Mouse (Mus musculus): ENCODE measurements around the gene Rfx4. TPM values are rescaled to one million over a fixed set of nuclear protein-coding genes. Genes with fewer than 3 reads are reported as not detected.

Rfx4 gene
- polyA plus RNA-seq, 1 experiment, result not detected

GRCm38 (mm10) chr10:84855466-84855865, 99.6 kb downstream of the Rfx4 start:
- 80% methylated on average over 11 of the region's 11 CpGs for WGBS
- no peak for DNase-seq (ENCODE audit: low read depth, low spot score)

- DNase-seq (ENCODE audit: low read depth, low spot score), result no peak
- 67% methylated on average over 8 of the region's 8 CpGs for WGBS
Measured at GRCm38 (mm10) chr10:84858371-84858770, 102.5 kb downstream of the Rfx4 start.

DNA sequence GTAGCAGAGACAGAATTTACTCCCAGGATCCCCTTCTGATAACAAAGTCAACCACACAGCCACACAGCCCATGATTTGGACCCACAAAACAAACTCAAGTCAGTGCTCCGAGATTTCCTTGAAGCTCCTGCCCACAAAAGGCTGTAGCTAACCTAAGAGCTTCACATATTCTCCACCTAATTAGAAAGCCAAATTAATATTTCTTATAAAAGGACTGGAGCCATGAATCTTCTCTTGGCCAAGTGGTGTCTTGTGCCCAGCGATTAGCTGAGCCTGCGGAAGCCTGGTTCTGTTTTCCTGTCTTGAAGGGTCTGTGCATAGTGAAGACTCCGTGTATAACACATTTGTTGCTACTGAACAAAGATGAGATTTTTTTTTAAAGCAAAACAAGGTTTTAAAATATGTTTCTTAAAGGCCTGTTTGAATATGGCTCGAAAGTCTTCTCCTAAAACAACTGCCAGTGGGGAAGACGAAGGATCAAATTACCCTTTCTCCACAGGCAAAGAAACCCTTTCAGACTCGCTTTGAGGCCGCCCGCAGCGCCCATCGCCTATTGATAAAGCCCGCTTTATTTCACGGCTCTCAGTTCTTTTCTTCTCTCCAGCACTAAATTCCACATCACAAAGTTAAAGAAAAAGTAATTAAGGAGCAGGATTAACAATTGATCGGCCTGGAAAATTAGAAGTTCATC, 103.1 kb downstream of the Rfx4 start:
- 77% methylated on average over 14 of the region's 14 CpGs for WGBS
- no peak for DNase-seq (ENCODE audit: low read depth, low spot score)

- WGBS, result 68% methylated on average over 13 of the region's 13 CpGs
- DNase-seq (ENCODE audit: low read depth, low spot score), result no peak
Measured at GRCm38 (mm10) chr10:84859556-84860380, 103.9 kb downstream of the Rfx4 start.

GRCm38 (mm10) chr10:84863488-84863887, 107.6 kb downstream of the Rfx4 start:
- DNase-seq (ENCODE audit: low read depth, low spot score), result no peak
- WGBS, result 92% methylated on average over 6 of the region's 6 CpGs

- 85% methylated on average over 7 of the region's 7 CpGs for WGBS
- no peak for DNase-seq (ENCODE audit: low read depth, low spot score)
Measured at GRCm38 (mm10) chr10:84867577-84867976, 111.7 kb downstream of the Rfx4 start.

DNA sequence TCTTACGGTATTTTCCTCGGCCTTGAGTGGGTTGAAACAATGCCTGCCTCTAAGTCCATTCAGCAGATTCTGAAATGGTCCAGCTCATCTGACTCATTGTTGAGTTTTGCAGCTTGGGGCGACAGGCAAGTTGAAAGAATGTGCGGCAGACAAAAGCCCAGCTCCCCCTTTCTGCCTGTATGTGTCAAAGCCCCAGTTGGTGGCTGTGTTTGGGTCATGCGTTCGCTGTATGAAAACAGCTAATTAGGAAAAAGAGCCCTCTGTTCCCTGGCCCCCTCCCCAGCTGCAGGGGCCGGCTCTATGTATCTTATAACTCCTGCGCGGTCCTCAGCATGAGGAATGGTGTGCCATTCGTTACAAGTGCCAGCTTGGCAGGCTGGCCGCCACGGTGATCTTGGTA, 115.4 kb downstream of the Rfx4 start:
- whole genome bisulfite sequencing, result 89% methylated on average over 12 of the region's 12 CpGs
- DNase-seq (ENCODE audit: low read depth, low spot score), result no peak

DNA sequence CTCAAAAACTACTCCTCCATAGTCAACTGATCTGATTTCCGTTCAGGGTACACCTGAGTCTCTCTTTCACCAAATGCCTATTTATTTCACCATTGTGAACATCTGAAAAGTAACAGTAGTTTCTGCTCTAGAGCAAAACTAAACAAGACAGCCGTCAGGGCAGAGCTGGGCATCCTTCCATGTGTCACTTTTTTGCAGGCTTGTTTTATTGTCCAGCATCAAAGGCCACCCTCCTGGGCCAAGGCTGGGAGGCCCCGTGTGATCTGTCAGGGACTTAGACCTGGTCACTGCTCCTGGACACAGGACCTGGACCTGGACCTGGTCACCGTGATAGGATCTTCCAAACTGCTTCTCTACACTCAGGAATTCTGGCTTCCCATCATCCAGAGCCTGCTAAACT, 116.1 kb downstream of the Rfx4 start:
- 57% methylated on average over 4 of the region's 4 CpGs for WGBS
- no peak for DNase-seq (ENCODE audit: low read depth, low spot score)

- 75% methylated on average over 9 of the region's 9 CpGs for WGBS
Measured at GRCm38 (mm10) chr10:84879823-84880571, 124.1 kb downstream of the Rfx4 start.

DNA sequence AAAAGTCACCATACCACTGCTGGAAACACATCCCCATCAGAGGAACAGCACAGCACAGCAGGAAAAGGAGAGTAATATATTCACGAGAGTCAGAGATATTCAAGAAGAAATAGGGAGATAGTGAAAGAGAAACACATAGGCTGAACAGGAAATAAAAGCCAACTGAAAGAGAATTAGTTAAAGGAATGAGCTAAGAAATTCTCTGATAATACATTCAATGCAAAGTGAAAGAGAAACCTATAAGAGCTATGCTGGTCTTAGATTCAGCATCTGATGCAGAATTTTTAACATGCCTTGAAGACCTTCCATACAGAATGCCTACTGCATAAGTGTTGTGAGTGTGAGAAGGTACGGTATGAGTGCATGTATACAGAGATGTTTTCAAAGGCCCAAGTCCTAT, 126.7 kb downstream of the Rfx4 start:
- 68% methylated on average over 2 of the region's 2 CpGs for WGBS
- no peak for DNase-seq (ENCODE audit: low read depth, low spot score)

More at GRCm38 (mm10) chr10:84879823-84880571, 124.1 kb downstream of the Rfx4 start:
- no peak for DNase-seq (ENCODE audit: low read depth, low spot score)

GRCm38 (mm10) chr10:84885341-84885884, 129.6 kb downstream of the Rfx4 start:
- no peak for DNase-seq (ENCODE audit: low read depth, low spot score)
- WGBS, result 57% methylated on average over 5 of the region's 5 CpGs

GRCm38 (mm10) chr10:84886221-84886627, 130.4 kb downstream of the Rfx4 start:
- WGBS, result 10% methylated on average over 6 of the region's 6 CpGs
- peak; percentile 66 for DNase-seq (ENCODE audit: low read depth, low spot score)

GRCm38 (mm10) chr10:84886785-84887184, 130.9 kb downstream of the Rfx4 start:
- no peak for DNase-seq (ENCODE audit: low read depth, low spot score)
- WGBS, result 34% methylated on average over 8 of the region's 8 CpGs

GRCm38 (mm10) chr10:84889096-84889846, 133.4 kb downstream of the Rfx4 start:
- WGBS, result 85% methylated on average over 4 of the region's 4 CpGs
- no peak for DNase-seq (ENCODE audit: low read depth, low spot score)

DNA sequence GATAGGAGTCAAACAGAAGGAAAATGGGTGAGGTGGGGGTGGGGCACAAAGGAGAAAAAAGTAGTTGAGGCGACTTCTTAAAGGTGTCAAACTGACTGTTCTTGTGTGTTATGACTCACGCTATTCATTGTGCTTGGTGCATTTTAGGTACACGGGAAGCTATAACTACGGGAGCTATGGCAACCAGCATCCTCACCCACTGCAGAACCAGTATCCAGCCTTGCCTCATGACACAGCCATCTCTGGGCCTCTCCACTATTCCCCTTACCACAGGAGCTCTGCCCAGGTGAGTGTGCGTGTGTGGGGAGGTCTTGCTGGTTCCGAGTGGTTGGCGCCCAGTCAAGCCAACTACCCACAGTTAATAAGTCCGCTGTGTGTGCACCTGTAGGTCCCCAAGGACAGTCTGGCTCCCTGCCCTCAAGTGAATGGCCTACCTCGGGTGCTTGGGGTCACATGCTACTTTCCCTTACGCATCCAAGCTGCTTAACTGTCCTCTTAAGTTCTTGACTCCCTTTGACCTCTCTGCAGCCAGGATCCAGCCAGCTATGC, 140.0 kb downstream of the Rfx4 start:
- 90% methylated on average over 10 of the region's 10 CpGs for WGBS
- DNase-seq (ENCODE audit: low read depth, low spot score), result no peak

DNA sequence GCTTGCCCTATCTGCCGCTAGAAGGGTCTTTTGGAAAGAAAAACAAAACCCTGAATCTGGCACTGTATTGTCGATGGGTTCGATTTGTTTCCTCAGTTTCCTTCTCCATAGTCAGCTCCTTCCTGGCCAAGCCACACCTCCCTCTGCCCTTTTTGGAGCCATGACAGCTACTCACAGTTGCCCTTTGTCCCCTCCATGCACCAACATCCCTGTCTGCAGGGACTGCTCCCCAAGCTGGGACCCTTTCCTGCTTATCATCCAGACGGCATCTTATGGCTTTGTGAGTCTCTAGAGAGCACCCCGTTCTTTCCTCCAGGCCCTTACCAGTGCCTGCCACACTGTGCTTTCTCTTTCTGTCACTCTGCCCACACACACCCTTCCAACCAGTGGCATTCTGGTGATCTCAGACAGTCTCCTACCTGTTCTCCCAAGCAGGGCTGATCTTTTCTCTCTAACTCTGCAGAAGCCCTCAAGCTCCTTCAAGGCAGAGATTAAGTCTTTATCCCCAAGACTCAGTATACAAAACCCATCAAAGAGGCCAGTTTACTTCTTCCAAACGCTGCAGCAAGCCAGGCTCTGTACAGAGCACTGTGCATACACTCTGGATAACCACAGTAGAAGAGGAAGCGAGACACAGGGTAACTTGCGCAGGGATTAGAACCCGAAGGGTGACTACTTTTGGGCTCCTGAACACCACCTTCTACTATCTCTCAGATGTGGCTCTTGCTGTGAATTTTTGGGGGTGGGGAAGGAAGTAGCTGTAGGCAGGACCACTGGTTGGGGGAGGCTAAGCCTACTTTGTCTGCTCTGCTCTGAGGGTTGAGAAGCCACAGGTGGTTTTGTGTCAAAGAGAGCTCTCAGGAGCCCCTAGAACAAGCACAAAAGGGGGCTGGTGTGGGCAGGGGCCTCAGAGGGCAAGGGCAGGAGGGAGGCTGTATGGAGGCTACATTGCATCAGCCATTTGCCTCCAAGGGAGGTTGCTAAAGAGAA, 141.4 kb downstream of the Rfx4 start:
- no peak for DNase-seq (ENCODE audit: low read depth, low spot score)
- 54% methylated on average over 9 of the region's 9 CpGs for WGBS

- 87% methylated on average over 3 of the region's 3 CpGs for WGBS
- no peak for DNase-seq (ENCODE audit: low read depth, low spot score)
Measured at GRCm38 (mm10) chr10:84898144-84898979, 142.5 kb downstream of the Rfx4 start.

Measured in large intestine, adult 2 months (tissue).